Mouse (Mus musculus): ENCODE measurements around the gene Hist1h1d.

GRCm38 (mm10) chr13:23515826-23516620 lies 37.0 kb upstream of the Hist1h1d start:
- TF ChIP-seq CTCF (IDR thresholded peaks at IDR 0.05; ENCODE audit: insufficient read depth, low read length) (no peak), POLR2A (IDR thresholded peaks at IDR 0.05; ENCODE audit: borderline replicate concordance, extremely low read depth, low read depth, low read length) (no peak)

All from lung, adult 2 months (tissue).